Mouse (Mus musculus): ENCODE data around the gene Dph1.

Gene Dph1

GRCm38 (mm10) chr11:75134485-75135068 lies 56.5 kb downstream of the Dph1 start:
- no peak for DNase-seq (ENCODE audit: low read depth, low spot score)

GRCm38 (mm10) chr11:75133951-75134350 lies 57.1 kb downstream of the Dph1 start:
- DNase-seq (ENCODE audit: low read depth, low spot score) = peak; percentile 26

GRCm38 (mm10) chr11:75133391-75133790 lies 57.6 kb downstream of the Dph1 start:
- DNase-seq (ENCODE audit: low read depth, low spot score) = peak; percentile 74

DNA sequence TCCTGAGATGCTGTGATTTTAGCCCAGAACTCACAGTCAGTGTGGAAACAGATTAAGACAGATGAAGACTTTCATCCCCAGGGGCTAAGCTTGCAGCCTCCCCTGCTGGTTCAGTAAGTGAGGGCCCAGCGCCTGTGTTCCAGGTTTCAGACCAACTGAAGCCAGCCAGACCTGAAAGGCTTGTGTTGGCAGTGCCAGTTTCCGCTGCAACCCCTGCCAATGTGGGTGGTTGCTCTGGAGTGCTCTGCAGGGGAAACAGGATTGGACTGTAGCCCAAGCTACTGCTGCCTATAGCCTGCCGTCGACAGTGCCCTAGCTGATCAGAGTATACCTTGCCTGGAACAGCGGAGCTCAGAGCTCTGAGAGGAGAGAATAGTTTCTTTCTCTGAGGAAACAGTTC lies 58.8 kb downstream of the Dph1 start:
- DNase-seq (ENCODE audit: low read depth, low spot score) = peak; percentile 95

- DNase-seq (ENCODE audit: low read depth, low spot score) = no peak
Observed at GRCm38 (mm10) chr11:75131300-75131699, 59.7 kb downstream of the Dph1 start.

GRCm38 (mm10) chr11:75129481-75129880 lies 61.6 kb downstream of the Dph1 start:
- DNase-seq (ENCODE audit: low read depth, low spot score) = no peak
